Mouse (Mus musculus): ENCODE results near the gene Tcte2. TPM values are rescaled to one million over a fixed set of nuclear protein-coding genes. Genes with fewer than 3 reads are reported as not detected.

The Tcte2 gene
- polyA plus RNA-seq, 1 experiment: 0.44 TPM

DNA sequence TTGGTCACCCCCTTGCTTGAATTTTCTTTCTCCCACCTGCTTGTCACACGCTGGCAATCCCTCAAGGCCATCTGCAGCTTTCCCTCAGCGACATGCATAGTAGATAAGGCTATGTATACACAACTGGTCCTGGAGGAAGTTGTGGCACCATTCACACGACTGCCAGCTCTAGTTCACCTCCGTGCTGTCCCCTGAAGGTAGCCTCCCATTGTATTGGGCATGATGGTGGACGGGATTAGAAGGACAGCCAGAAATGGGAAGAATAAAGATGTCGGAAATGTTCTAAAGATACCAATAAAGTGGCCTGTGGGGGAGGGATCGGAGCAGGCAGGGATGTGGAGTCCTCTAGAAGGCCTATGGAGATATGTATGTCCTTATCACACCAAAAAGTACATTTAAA, 20.0 kb downstream of the Tcte2 start:
- no peak overlapping the region for H3K4me3 ChIP-seq (ENCODE audit: low read depth, low read length)
- 49% methylated on average over 7 of the region's 7 CpGs for WGBS
- H3K27me3 ChIP-seq (ENCODE audit: control insufficient read depth, insufficient read depth, low read length): no peaks in the 10 kb centered on the region
- H3K4me1 ChIP-seq (ENCODE audit: control insufficient read depth, insufficient read depth, insufficient read length, low read length): peaks cover 13% of the 10 kb centered on the region; the same call in 1 of the 2 replicates
- no peaks in the 10 kb centered on the region for H3K36me3 ChIP-seq (ENCODE audit: control insufficient read depth, insufficient read depth, low read length)
- H3K27ac ChIP-seq (ENCODE audit: insufficient read depth, low read depth, low read length): no peak overlapping the region
- TF ChIP-seq CTCF (IDR thresholded peaks at IDR 0.05; ENCODE audit: extremely low read depth, insufficient read length, insufficient replicate concordance, low read depth, low read length): no peak
- no peak for TF ChIP-seq POLR2A (IDR thresholded peaks at IDR 0.05; ENCODE audit: low read depth, low read length)

DNA sequence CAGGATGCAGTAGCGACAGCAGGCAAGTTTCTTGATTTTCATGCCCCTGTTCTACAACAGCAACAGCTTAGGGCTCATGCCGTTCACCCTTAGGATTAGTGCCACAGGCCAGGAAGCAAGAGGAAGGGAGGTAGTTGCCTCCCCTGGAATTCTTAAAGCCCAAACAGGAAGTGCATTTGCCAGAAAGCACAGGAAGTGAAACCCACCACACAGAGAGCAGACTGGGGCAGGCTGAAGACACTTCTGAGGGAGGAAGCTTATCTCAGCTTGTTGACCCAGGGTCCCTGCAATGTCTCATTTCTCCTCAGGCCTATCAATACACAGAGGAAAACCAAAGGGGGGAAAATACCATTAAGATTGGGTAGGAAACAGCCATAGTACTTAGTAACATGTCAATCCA, 20.8 kb downstream of the Tcte2 start:
- no peak for TF ChIP-seq POLR2A (IDR thresholded peaks at IDR 0.05; ENCODE audit: low read depth, low read length)
- Histone ChIP-seq H3K27ac (ENCODE audit: insufficient read depth, low read depth, low read length) (no peak overlapping the region), H3K36me3 (ENCODE audit: control insufficient read depth, insufficient read depth, low read length) (no peaks in the 10 kb centered on the region), H3K4me3 (ENCODE audit: low read depth, low read length) (no peak overlapping the region), H3K27me3 (ENCODE audit: control insufficient read depth, insufficient read depth, low read length) (no peaks in the 10 kb centered on the region), H3K4me1 (ENCODE audit: control insufficient read depth, insufficient read depth, insufficient read length, low read length) (peaks cover 16% of the 10 kb centered on the region; the same call in 1 of the 2 replicates)
- 8% methylated on average over 2 of the region's 2 CpGs for WGBS

DNA sequence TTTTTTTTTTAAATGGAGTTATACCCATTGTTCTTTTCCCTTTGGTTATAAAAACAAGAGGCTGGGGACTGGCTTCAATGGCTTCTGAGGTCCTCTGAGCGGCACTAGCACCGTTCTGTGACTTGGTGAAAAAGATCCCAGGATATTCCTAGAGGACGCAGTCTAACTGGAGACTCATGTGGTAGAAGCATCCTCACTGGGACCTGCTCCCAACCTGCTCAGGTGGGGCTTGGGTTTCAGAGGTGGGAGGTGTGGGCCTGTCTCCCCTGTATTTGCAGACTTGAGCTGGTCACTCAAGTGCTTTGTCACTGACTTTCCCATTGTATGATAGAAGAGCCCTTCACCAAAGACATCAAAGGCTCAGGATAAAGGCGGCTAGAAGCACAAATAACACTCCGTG, 21.6 kb downstream of the Tcte2 start:
- H3K27ac ChIP-seq (ENCODE audit: insufficient read depth, low read depth, low read length): no peak overlapping the region
- H3K36me3 ChIP-seq (ENCODE audit: control insufficient read depth, insufficient read depth, low read length): no peaks in the 10 kb centered on the region
- no peaks in the 10 kb centered on the region for H3K27me3 ChIP-seq (ENCODE audit: control insufficient read depth, insufficient read depth, low read length)
- no peak overlapping the region for H3K4me3 ChIP-seq (ENCODE audit: low read depth, low read length)
- 84% methylated on average over 5 of the region's 5 CpGs for WGBS
- TF ChIP-seq CTCF (IDR thresholded peaks at IDR 0.05; ENCODE audit: extremely low read depth, insufficient read length, insufficient replicate concordance, low read depth, low read length) (no peak), POLR2A (IDR thresholded peaks at IDR 0.05; ENCODE audit: low read depth, low read length) (no peak)
- peaks cover 15% of the 10 kb centered on the region; the same call in 1 of the 2 replicates for H3K4me1 ChIP-seq (ENCODE audit: control insufficient read depth, insufficient read depth, insufficient read length, low read length)

DNA sequence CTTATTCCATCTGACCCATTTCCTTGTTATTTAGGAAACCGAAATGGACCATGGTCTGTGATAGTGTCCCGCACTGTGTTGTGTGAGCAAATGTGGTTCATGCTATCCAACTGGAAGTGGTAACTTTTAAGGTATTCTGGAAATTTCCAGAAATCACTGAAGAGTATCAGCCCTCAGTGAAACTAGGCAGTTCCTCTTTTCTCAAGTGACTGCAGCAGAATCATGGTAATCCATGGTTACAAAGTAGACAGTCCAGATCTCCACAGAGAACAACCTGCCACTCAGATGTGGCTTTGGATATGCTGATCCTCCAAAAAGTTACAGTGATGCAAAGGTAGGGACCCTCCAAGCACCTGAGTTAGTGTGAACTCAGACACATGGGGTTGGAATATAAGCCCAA, 22.7 kb downstream of the Tcte2 start:
- Histone ChIP-seq H3K4me3 (ENCODE audit: low read depth, low read length) (no peak overlapping the region), H3K36me3 (ENCODE audit: control insufficient read depth, insufficient read depth, low read length) (no peaks in the 10 kb centered on the region), H3K4me1 (ENCODE audit: control insufficient read depth, insufficient read depth, insufficient read length, low read length) (peaks cover 13% of the 10 kb centered on the region; the same call in 1 of the 2 replicates), H3K27ac (ENCODE audit: insufficient read depth, low read depth, low read length) (no peak overlapping the region), H3K27me3 (ENCODE audit: control insufficient read depth, insufficient read depth, low read length) (no peaks in the 10 kb centered on the region)
- WGBS: 97% methylated on average over 2 of the region's 2 CpGs
- TF ChIP-seq CTCF (IDR thresholded peaks at IDR 0.05; ENCODE audit: extremely low read depth, insufficient read length, insufficient replicate concordance, low read depth, low read length) (no peak), POLR2A (IDR thresholded peaks at IDR 0.05; ENCODE audit: low read depth, low read length) (no peak)

DNA sequence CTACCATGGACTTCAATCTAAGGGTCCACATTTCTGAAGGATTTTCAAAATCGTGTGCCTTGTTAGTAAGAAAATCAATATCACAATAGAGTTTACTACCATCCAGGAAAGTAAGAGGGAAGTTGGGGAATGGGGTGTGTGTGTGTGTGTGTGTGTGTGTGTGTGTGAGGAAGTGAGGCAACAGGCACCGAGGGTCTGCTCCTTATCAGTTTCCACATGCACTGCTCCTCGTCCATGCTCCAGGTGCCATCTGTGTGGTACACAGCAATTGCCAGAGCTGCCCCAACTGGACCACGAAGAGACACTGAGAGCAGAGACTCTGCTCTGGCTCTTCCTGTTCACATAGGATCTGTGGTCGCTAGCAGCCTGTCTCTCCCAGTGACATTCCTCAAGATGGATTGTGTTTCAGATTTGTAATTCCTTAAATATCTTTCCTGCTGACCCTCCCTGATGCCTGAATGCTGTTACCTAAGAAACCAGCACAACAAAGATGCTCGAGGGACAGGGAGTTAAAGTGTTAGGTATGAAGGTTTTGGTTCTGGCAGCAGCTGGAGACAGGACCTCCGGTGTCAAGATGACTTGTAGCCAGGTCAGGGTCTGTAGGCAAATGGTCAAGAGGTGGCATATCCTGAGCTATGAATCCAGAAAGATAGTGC, 23.4 kb downstream of the Tcte2 start:
- Histone ChIP-seq H3K36me3 (ENCODE audit: control insufficient read depth, insufficient read depth, low read length) (no peaks in the 10 kb centered on the region), H3K4me1 (ENCODE audit: control insufficient read depth, insufficient read depth, insufficient read length, low read length) (peaks cover 10% of the 10 kb centered on the region; the same call in 1 of the 2 replicates), H3K27me3 (ENCODE audit: control insufficient read depth, insufficient read depth, low read length) (no peaks in the 10 kb centered on the region), H3K4me3 (ENCODE audit: low read depth, low read length) (no peak overlapping the region), H3K27ac (ENCODE audit: insufficient read depth, low read depth, low read length) (no peak overlapping the region)
- TF ChIP-seq POLR2A (IDR thresholded peaks at IDR 0.05; ENCODE audit: low read depth, low read length) (no peak), CTCF (IDR thresholded peaks at IDR 0.05; ENCODE audit: extremely low read depth, insufficient read length, insufficient replicate concordance, low read depth, low read length) (no peak)
- 58% methylated on average over 7 of the region's 7 CpGs for WGBS

DNA sequence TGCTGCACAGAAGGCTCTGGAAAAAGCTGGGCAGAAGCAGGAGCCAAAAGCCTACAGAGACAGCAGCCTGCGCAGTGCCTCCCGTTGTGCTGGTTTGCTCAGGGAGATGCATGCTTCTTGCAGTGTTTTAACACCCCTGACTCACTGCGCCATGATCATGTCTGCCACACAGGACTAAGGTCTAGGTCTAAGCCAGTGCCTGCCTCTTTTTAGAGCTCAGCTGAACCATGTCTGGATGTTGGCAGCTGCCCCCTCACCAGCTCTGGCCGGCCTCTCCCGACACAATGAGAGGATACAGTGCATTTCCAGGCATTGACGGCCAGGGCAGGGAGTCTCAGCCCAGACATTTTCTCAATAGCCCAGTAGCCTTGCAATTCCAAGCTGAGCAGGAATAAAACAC, 24.3 kb downstream of the Tcte2 start:
- H3K27me3 ChIP-seq (ENCODE audit: control insufficient read depth, insufficient read depth, low read length): no peaks in the 10 kb centered on the region
- TF ChIP-seq CTCF (IDR thresholded peaks at IDR 0.05; ENCODE audit: extremely low read depth, insufficient read length, insufficient replicate concordance, low read depth, low read length) (no peak), POLR2A (IDR thresholded peaks at IDR 0.05; ENCODE audit: low read depth, low read length) (no peak)
- 87% methylated on average over 6 of the region's 6 CpGs for WGBS
- H3K4me3 ChIP-seq (ENCODE audit: low read depth, low read length): no peak overlapping the region
- peaks cover 6% of the 10 kb centered on the region; the same call in 1 of the 2 replicates for H3K4me1 ChIP-seq (ENCODE audit: control insufficient read depth, insufficient read depth, insufficient read length, low read length)
- no peaks in the 10 kb centered on the region for H3K36me3 ChIP-seq (ENCODE audit: control insufficient read depth, insufficient read depth, low read length)
- H3K27ac ChIP-seq (ENCODE audit: insufficient read depth, low read depth, low read length): no peak overlapping the region

DNA sequence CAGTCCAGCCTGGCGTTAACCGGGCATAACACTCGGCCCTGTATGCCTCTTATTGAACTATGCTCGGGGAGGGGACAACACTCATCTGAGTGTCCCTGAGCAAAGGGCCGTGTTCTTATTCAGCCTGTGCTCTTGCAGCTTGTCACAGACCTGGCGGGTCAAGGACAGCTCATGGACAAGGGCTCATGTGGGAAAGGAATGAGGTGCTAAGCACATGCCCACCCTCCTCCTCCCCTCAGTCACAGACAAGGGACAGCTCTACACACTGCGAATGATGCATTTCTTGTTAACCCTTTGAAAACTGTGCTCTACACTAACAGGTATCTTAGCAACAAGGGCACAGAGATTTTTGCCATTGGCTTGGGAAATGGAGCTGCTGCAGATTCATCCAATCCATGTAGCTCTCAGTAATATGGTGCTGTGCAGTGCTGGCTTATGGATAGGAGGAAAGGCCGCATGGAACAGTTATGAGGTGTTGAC, 25.8 kb downstream of the Tcte2 start:
- Histone ChIP-seq H3K27ac (ENCODE audit: insufficient read depth, low read depth, low read length) (no peak overlapping the region), H3K36me3 (ENCODE audit: control insufficient read depth, insufficient read depth, low read length) (no peaks in the 10 kb centered on the region), H3K27me3 (ENCODE audit: control insufficient read depth, insufficient read depth, low read length) (no peaks in the 10 kb centered on the region), H3K4me1 (ENCODE audit: control insufficient read depth, insufficient read depth, insufficient read length, low read length) (peaks cover 6% of the 10 kb centered on the region; the same call in 1 of the 2 replicates), H3K4me3 (ENCODE audit: low read depth, low read length) (no peak overlapping the region)
- TF ChIP-seq POLR2A (IDR thresholded peaks at IDR 0.05; ENCODE audit: low read depth, low read length) (no peak), CTCF (IDR thresholded peaks at IDR 0.05; ENCODE audit: extremely low read depth, insufficient read length, insufficient replicate concordance, low read depth, low read length) (no peak)
- WGBS: 69% methylated on average over 8 of the region's 8 CpGs
